Mouse (Mus musculus): ENCODE results near the gene Med23.

- no peak for TF ChIP-seq EP300 (IDR thresholded peaks at IDR 0.05; ENCODE audit: low read depth)
- TF ChIP-seq CTCF (IDR thresholded peaks at IDR 0.05; ENCODE audit: low read depth): no peak
Measured at GRCm38 (mm10) chr10:24952549-24952948, 82.8 kb downstream of the Med23 start.
